Mouse (Mus musculus): ENCODE results near the gene Nrcam. TPM values are rescaled to one million over a fixed set of nuclear protein-coding genes. Genes with fewer than 3 reads are reported as not detected.

Nrcam gene
- polyA plus RNA-seq, 1 experiment from 2014 or later: 50.1 TPM

- ATAC-seq (replicated peaks; ENCODE audit: low FRiP score) (no peak), DNase-seq (ENCODE audit: low spot score) (no peak)
Measured at GRCm38 (mm10) chr12:44492759-44493479, 164.2 kb downstream of the Nrcam start.

GRCm38 (mm10) chr12:44497762-44498161, 169.1 kb downstream of the Nrcam start:
- no peak for ATAC-seq (replicated peaks; ENCODE audit: low FRiP score)
- H3K36me3 ChIP-seq (ENCODE audit: control insufficient read depth, insufficient read depth, low read length): no peaks in the 10 kb centered on the region
- WGBS: 83% methylated on average over 2 of the region's 2 CpGs
- H3K4me2 ChIP-seq (ENCODE audit: low read depth, low read length, severe bottlenecking): no peak overlapping the region
- H3K9ac ChIP-seq (ENCODE audit: low read length): no peak overlapping the region
- peaks cover 7% of the 10 kb centered on the region; the same call in 1 of the 2 replicates for H3K4me1 ChIP-seq (replicated peaks; ENCODE audit: control insufficient read depth, insufficient read depth, low read length)
- no peaks in the 10 kb centered on the region for H3K27me3 ChIP-seq (ENCODE audit: control insufficient read depth, insufficient read depth, low read length)
- H3K27ac ChIP-seq (ENCODE audit: low read depth, low read length): no peak overlapping the region
- no peak for DNase-seq (ENCODE audit: low spot score)
- H3K9me3 ChIP-seq (ENCODE audit: control insufficient read depth, low read length): no peaks in the 10 kb centered on the region
- no peak overlapping the region for H3K4me3 ChIP-seq (ENCODE audit: low read depth, low read length)

More at GRCm38 (mm10) chr12:44492759-44493479, 164.2 kb downstream of the Nrcam start:
- H3K27me3 ChIP-seq (ENCODE audit: control insufficient read depth, insufficient read depth, low read length): no peaks in the 10 kb centered on the region
- no peaks in the 10 kb centered on the region; the same call in 1 of the 2 replicates for H3K4me1 ChIP-seq (replicated peaks; ENCODE audit: control insufficient read depth, insufficient read depth, low read length)
- no peak overlapping the region for H3K27ac ChIP-seq (ENCODE audit: low read depth, low read length)
- no peaks in the 10 kb centered on the region for H3K36me3 ChIP-seq (ENCODE audit: control insufficient read depth, insufficient read depth, low read length)
- H3K4me2 ChIP-seq (ENCODE audit: low read depth, low read length, severe bottlenecking): no peak overlapping the region
- no peak overlapping the region for H3K9ac ChIP-seq (ENCODE audit: low read length)
- H3K4me3 ChIP-seq (ENCODE audit: low read depth, low read length): no peak overlapping the region
- 33% methylated on average over 5 of the region's 5 CpGs for WGBS
- H3K9me3 ChIP-seq (ENCODE audit: control insufficient read depth, low read length): no peaks in the 10 kb centered on the region

DNA sequence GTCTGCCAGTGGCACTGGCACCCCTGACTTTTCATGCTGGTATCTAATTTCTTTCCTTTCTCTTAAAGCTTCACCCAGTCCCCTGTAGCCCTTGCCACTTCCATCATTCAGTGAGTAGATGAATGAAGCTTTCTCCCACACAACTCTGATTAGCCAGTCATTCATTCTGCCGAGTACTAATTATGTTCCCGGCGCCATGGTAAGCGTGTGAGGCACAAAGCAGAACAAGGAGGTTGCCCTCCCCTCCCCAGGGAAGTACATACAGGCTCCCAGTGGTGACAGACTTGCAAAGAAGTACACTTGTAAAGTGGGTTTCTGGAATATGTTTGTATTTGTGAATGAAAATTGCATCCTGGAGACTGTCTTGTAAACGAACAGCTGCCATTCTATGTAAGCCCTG, 170.2 kb downstream of the Nrcam start:
- peak; percentile 66 for DNase-seq (ENCODE audit: low spot score)
- H3K9me3 ChIP-seq (ENCODE audit: control insufficient read depth, low read length): no peaks in the 10 kb centered on the region
- H3K4me1 ChIP-seq (replicated peaks; ENCODE audit: control insufficient read depth, insufficient read depth, low read length): peaks cover 7% of the 10 kb centered on the region; the same call in 1 of the 2 replicates
- H3K4me3 ChIP-seq (ENCODE audit: low read depth, low read length): no peak overlapping the region
- no peak overlapping the region for H3K27ac ChIP-seq (ENCODE audit: low read depth, low read length)
- H3K4me2 ChIP-seq (ENCODE audit: low read depth, low read length, severe bottlenecking): no peak overlapping the region
- no peak overlapping the region for H3K9ac ChIP-seq (ENCODE audit: low read length)
- no peaks in the 10 kb centered on the region for H3K36me3 ChIP-seq (ENCODE audit: control insufficient read depth, insufficient read depth, low read length)
- WGBS: 30% methylated on average over 5 of the region's 5 CpGs
- H3K27me3 ChIP-seq (ENCODE audit: control insufficient read depth, insufficient read depth, low read length): no peaks in the 10 kb centered on the region
- peak; percentile 86 for ATAC-seq (replicated peaks; ENCODE audit: low FRiP score)

DNA sequence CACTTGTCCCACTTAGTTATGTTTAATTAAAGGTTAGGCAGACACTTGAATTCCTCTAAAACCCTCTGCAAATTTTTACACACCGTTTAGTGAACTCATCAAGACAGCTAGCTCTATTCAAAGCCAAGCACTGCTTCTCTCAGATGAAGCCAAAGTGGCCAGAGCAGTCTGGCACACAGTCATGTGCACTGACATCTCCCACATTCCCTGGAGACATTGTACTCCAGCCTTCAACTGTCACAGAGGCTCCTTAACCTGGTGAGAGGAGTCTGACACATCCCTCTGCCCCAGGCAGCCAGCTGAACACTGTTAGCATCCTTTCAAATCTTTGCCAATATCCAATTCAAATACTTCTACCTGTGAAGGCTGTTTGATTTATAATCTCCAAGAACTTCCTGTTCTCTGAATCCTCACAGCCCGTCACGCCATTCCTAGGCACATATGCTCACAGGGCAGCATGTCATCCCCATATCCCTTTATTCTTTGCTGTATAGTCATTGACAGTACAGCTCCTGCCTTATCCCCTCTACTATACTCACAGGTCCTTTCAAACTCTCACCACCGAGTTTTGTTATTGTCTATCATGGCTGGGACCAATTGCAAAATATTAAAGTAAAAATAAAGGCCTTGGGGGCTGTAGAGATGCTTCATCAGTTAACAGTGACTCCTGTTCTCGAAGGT, 173.3 kb downstream of the Nrcam start:
- Histone ChIP-seq H3K9ac (ENCODE audit: low read length) (no peak overlapping the region), H3K36me3 (ENCODE audit: control insufficient read depth, insufficient read depth, low read length) (no peaks in the 10 kb centered on the region), H3K4me1 (replicated peaks; ENCODE audit: control insufficient read depth, insufficient read depth, low read length) (peaks cover 7% of the 10 kb centered on the region; the same call in 1 of the 2 replicates), H3K4me3 (ENCODE audit: low read depth, low read length) (no peak overlapping the region), H3K9me3 (ENCODE audit: control insufficient read depth, low read length) (no peaks in the 10 kb centered on the region), H3K4me2 (ENCODE audit: low read depth, low read length, severe bottlenecking) (no peak overlapping the region), H3K27ac (ENCODE audit: low read depth, low read length) (no peak overlapping the region), H3K27me3 (ENCODE audit: control insufficient read depth, insufficient read depth, low read length) (no peaks in the 10 kb centered on the region)
- no peak for DNase-seq (ENCODE audit: low spot score)
- 69% methylated on average over 5 of the region's 5 CpGs for WGBS
- no peak; the same call in 1 of the 2 replicates for ATAC-seq (replicated peaks; ENCODE audit: low FRiP score)

DNA sequence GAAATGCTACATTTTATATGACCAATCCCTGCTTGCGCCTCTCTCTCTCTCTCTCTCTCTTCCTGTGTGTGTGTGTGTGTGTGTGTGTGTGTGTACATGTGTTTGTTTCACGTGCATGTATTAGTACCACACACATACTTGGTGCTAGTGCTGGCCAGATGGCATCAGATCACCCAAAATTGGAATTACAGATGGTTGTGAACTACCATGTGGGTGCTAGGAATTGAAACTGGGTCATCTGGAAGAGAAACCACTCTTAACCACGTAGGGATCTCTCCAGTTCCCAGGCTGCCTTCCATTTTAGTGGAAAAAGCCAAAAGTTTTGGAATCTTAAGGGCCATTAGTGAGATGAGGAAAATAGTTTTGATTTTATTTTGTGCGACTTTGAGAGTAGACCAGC, 175.1 kb downstream of the Nrcam start:
- Histone ChIP-seq H3K4me3 (ENCODE audit: low read depth, low read length) (no peak overlapping the region), H3K9me3 (ENCODE audit: control insufficient read depth, low read length) (no peaks in the 10 kb centered on the region), H3K27ac (ENCODE audit: low read depth, low read length) (no peak overlapping the region), H3K4me2 (ENCODE audit: low read depth, low read length, severe bottlenecking) (no peak overlapping the region), H3K27me3 (ENCODE audit: control insufficient read depth, insufficient read depth, low read length) (no peaks in the 10 kb centered on the region), H3K9ac (ENCODE audit: low read length) (no peak overlapping the region), H3K36me3 (ENCODE audit: control insufficient read depth, insufficient read depth, low read length) (no peaks in the 10 kb centered on the region), H3K4me1 (replicated peaks; ENCODE audit: control insufficient read depth, insufficient read depth, low read length) (peaks cover 3% of the 10 kb centered on the region; the same call in 1 of the 2 replicates)
- ATAC-seq (replicated peaks; ENCODE audit: low FRiP score): no peak
- WGBS: 90% methylated on average over 4 of the region's 4 CpGs
- DNase-seq (ENCODE audit: low spot score): no peak

GRCm38 (mm10) chr12:44508635-44509034, 179.9 kb downstream of the Nrcam start:
- Histone ChIP-seq H3K36me3 (ENCODE audit: control insufficient read depth, insufficient read depth, low read length) (no peaks in the 10 kb centered on the region), H3K4me2 (ENCODE audit: low read depth, low read length, severe bottlenecking) (no peak overlapping the region), H3K9me3 (ENCODE audit: control insufficient read depth, low read length) (no peaks in the 10 kb centered on the region), H3K9ac (ENCODE audit: low read length) (no peak overlapping the region), H3K4me3 (ENCODE audit: low read depth, low read length) (no peak overlapping the region), H3K4me1 (replicated peaks; ENCODE audit: control insufficient read depth, insufficient read depth, low read length) (no peaks in the 10 kb centered on the region), H3K27ac (ENCODE audit: low read depth, low read length) (no peak overlapping the region), H3K27me3 (ENCODE audit: control insufficient read depth, insufficient read depth, low read length) (no peaks in the 10 kb centered on the region)
- WGBS: 77% methylated on average over 3 of the region's 3 CpGs
- no peak for ATAC-seq (replicated peaks; ENCODE audit: low FRiP score)
- DNase-seq (ENCODE audit: low spot score): no peak

DNA sequence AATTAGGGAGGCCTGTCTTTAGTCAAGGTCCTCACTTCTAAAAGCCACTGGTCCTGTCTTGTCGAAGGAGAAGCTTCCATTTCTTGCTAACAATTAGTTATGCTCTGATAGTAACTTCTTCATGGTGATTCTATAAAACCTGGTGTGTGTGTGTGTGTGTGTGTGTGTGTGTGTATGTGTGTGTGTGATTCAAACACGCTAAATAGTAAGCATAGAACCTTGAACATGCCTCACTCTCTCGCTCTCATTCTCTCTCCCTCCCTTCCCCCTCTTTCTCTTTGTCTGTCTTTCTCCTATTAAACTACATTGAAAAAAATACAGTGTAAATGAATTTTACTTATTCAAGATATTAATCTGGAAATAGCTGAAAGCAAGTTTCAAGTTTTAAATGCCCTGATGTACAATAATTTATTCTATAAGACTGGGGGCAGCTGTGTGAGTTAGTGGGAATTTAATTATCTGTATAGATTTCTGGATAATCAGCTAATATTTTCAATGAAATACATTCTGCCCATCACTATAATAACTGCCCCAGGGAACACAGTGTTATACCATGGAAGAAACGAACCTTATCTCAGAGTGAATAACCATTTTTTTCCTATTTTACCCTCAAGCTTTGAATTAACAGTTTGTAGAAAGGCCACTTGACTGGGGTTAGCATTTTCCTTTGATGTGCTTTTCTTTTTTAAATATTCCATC, 180.9 kb downstream of the Nrcam start:
- Histone ChIP-seq H3K4me1 (replicated peaks; ENCODE audit: control insufficient read depth, insufficient read depth, low read length) (no peaks in the 10 kb centered on the region), H3K9ac (ENCODE audit: low read length) (no peak overlapping the region), H3K27me3 (ENCODE audit: control insufficient read depth, insufficient read depth, low read length) (no peaks in the 10 kb centered on the region), H3K27ac (ENCODE audit: low read depth, low read length) (no peak overlapping the region), H3K4me3 (ENCODE audit: low read depth, low read length) (no peak overlapping the region), H3K9me3 (ENCODE audit: control insufficient read depth, low read length) (no peaks in the 10 kb centered on the region), H3K4me2 (ENCODE audit: low read depth, low read length, severe bottlenecking) (no peak overlapping the region), H3K36me3 (ENCODE audit: control insufficient read depth, insufficient read depth, low read length) (no peaks in the 10 kb centered on the region)
- no peak for ATAC-seq (replicated peaks; ENCODE audit: low FRiP score)
- no peak for DNase-seq (ENCODE audit: low spot score)
- 82% methylated on average over 4 of the region's 4 CpGs for WGBS

GRCm38 (mm10) chr12:44515066-44515465, 186.4 kb downstream of the Nrcam start:
- Histone ChIP-seq H3K4me1 (replicated peaks; ENCODE audit: control insufficient read depth, insufficient read depth, low read length) (no peaks in the 10 kb centered on the region), H3K9ac (ENCODE audit: low read length) (no peak overlapping the region), H3K27ac (ENCODE audit: low read depth, low read length) (no peak overlapping the region), H3K4me3 (ENCODE audit: low read depth, low read length) (no peak overlapping the region), H3K9me3 (ENCODE audit: control insufficient read depth, low read length) (no peaks in the 10 kb centered on the region), H3K4me2 (ENCODE audit: low read depth, low read length, severe bottlenecking) (no peak overlapping the region), H3K36me3 (ENCODE audit: control insufficient read depth, insufficient read depth, low read length) (no peaks in the 10 kb centered on the region), H3K27me3 (ENCODE audit: control insufficient read depth, insufficient read depth, low read length) (no peaks in the 10 kb centered on the region; the same call in 1 of the 2 replicates)
- no peak for DNase-seq (ENCODE audit: low spot score)
- WGBS: 81% methylated on average over 4 of the region's 4 CpGs
- ATAC-seq (replicated peaks; ENCODE audit: low FRiP score): no peak
